Mouse (Mus musculus): ENCODE data around the gene Rack1. TPM values are rescaled to one million over a fixed set of nuclear protein-coding genes. Genes with fewer than 3 reads are reported as not detected.

Gene Rack1
- polyA plus RNA-seq, 1 experiment from 2014 or later, result 994 TPM

Other genes starting within 250 kb of the Rack1 start
- gene Trim41, start 17.0 kb downstream of the Rack1 start, polyA plus RNA-seq (2014; fragmentation: Nextera tagmentation; extraction: Ambion mirVana), result 5.8 and 6.1 TPM in 2 replicates
- gene Trim7, start 25.8 kb downstream of the Rack1 start, polyA plus RNA-seq (2014; fragmentation: Nextera tagmentation; extraction: Ambion mirVana), result 1.3 and 2.9 TPM in 2 replicates
- 5.6 and 7.6 TPM in 2 replicates for gene Gm12184, start 26.3 kb downstream of the Rack1 start, polyA plus RNA-seq (2014; fragmentation: Nextera tagmentation; extraction: Ambion mirVana)
- 11.7 and 13.2 TPM in 2 replicates for gene Irgm1, start 71.4 kb downstream of the Rack1 start, polyA plus RNA-seq (2014; fragmentation: Nextera tagmentation; extraction: Ambion mirVana)
- 0.15 and 0.23 TPM in 2 replicates for gene Gm5431, start 101.9 kb downstream of the Rack1 start, polyA plus RNA-seq (2014; fragmentation: Nextera tagmentation; extraction: Ambion mirVana)
- 1.9 and 2.5 TPM in 2 replicates for gene Psme2b, start 145.9 kb downstream of the Rack1 start, polyA plus RNA-seq (2014; fragmentation: Nextera tagmentation; extraction: Ambion mirVana)
- not detected in 2 replicates for gene Olfr56, start 178.6 kb downstream of the Rack1 start, polyA plus RNA-seq (2014; fragmentation: Nextera tagmentation; extraction: Ambion mirVana)
- 0.20 and 0.53 TPM in 2 replicates for gene 9930111J21Rik1, start 179.1 kb downstream of the Rack1 start, polyA plus RNA-seq (2014; fragmentation: Nextera tagmentation; extraction: Ambion mirVana)
- gene Gm12185, start 191.9 kb downstream of the Rack1 start, polyA plus RNA-seq (2014; fragmentation: Nextera tagmentation; extraction: Ambion mirVana), result not detected in 2 replicates
- gene Tgtp1, start 193.8 kb downstream of the Rack1 start, polyA plus RNA-seq (2014; fragmentation: Nextera tagmentation; extraction: Ambion mirVana), result 0.15 TPM in 1 of 2 replicates, not detected in the other